Mouse (Mus musculus) Muller cell, postnatal 12 days (primary cell): ENCODE measurements around the gene Ccnd1.

Experiments
- DNase-seq: peaks from one replicate; pipeline ENCODE4 v3.0.0-alpha.2; 2015; ENCODE audit errors: inconsistent ontology term

The Ccnd1 gene

GRCm38 (mm10) chr7:144939344-144940002, at the start of gene Ccnd1:
Gene Ccnd1, minus strand, starts transcription at chr7:144939925.
- DNase-seq: peak; percentile 91

GRCm38 (mm10) chr7:144988856-144989255, 49.1 kb upstream of the Ccnd1 start:
- DNase-seq: no peak

- DNase-seq: no peak
Measured at GRCm38 (mm10) chr7:144985100-144985499, 45.4 kb upstream of the Ccnd1 start.

- no peak for DNase-seq
Measured at GRCm38 (mm10) chr7:144982358-144983110, 42.8 kb upstream of the Ccnd1 start.

GRCm38 (mm10) chr7:144981426-144982079, 41.8 kb upstream of the Ccnd1 start:
- DNase-seq: no peak

GRCm38 (mm10) chr7:144979814-144980213, 40.1 kb upstream of the Ccnd1 start:
- no peak for DNase-seq

GRCm38 (mm10) chr7:144977121-144977520, 37.4 kb upstream of the Ccnd1 start:
- peak; percentile 35 for DNase-seq

- DNase-seq: peak; percentile 57
Measured at GRCm38 (mm10) chr7:144973461-144973860, 33.7 kb upstream of the Ccnd1 start.

- no peak for DNase-seq
Measured at GRCm38 (mm10) chr7:144971769-144972168, 32.0 kb upstream of the Ccnd1 start.

- DNase-seq: peak; percentile 56
Measured at GRCm38 (mm10) chr7:144970997-144971768, 31.5 kb upstream of the Ccnd1 start.

- DNase-seq: no peak
Measured at GRCm38 (mm10) chr7:144965893-144966292, 26.2 kb upstream of the Ccnd1 start.

GRCm38 (mm10) chr7:144964316-144964715, 24.6 kb upstream of the Ccnd1 start:
- DNase-seq: no peak

- DNase-seq: peak; percentile 89
Measured at GRCm38 (mm10) chr7:144963911-144964310, 24.2 kb upstream of the Ccnd1 start.

GRCm38 (mm10) chr7:144958509-144959395, 19.0 kb upstream of the Ccnd1 start:
- DNase-seq: no peak

GRCm38 (mm10) chr7:144943254-144943653, 3.5 kb upstream of the Ccnd1 start:
- DNase-seq: peak; percentile 97

GRCm38 (mm10) chr7:144942744-144943135, 3.0 kb upstream of the Ccnd1 start:
- no peak for DNase-seq

- DNase-seq: peak; percentile 59
Measured at GRCm38 (mm10) chr7:144942071-144942743, 2.5 kb upstream of the Ccnd1 start.

- DNase-seq: peak; percentile 96
Measured at GRCm38 (mm10) chr7:144941242-144941831, 1.6 kb upstream of the Ccnd1 start.

- no peak for DNase-seq
Measured at GRCm38 (mm10) chr7:144940585-144940984, 860 bp upstream of the Ccnd1 start.
